Mouse (Mus musculus) mesoderm, embryonic 11.5 days (tissue): ENCODE data around the gene Dlst.

Experiments
- DNase-seq: peaks from one replicate; pipeline ENCODE4 v3.0.0-alpha.2; 2012; ENCODE audit warnings: low read depth, low spot score

Dlst gene

GRCm38 (mm10) chr12:85150321-85151001, 39.8 kb downstream of the Dlst start:
- no peak for DNase-seq

GRCm38 (mm10) chr12:85151002-85151774, 40.6 kb downstream of the Dlst start, which contains the start of gene Rps6kl1:
Gene Rps6kl1, minus strand, starts transcription at chr12:85151264.
- DNase-seq = peak; percentile 42

- DNase-seq = no peak
Measured at GRCm38 (mm10) chr12:85153011-85153410, 42.4 kb downstream of the Dlst start.

GRCm38 (mm10) chr12:85156324-85156723, 45.7 kb downstream of the Dlst start:
- DNase-seq = peak; percentile 51

GRCm38 (mm10) chr12:85157797-85158460, 47.3 kb downstream of the Dlst start:
- DNase-seq = no peak

GRCm38 (mm10) chr12:85158801-85159200, 48.2 kb downstream of the Dlst start:
- no peak for DNase-seq

- no peak for DNase-seq
Measured at GRCm38 (mm10) chr12:85159592-85159991, 49.0 kb downstream of the Dlst start.

GRCm38 (mm10) chr12:85164996-85165395, 54.4 kb downstream of the Dlst start:
- DNase-seq = no peak

- no peak for DNase-seq
Measured at GRCm38 (mm10) chr12:85166631-85167030, 56.0 kb downstream of the Dlst start.

- DNase-seq = peak; percentile 82
Measured at GRCm38 (mm10) chr12:85169117-85169858, 58.7 kb downstream of the Dlst start.

- no peak for DNase-seq
Measured at GRCm38 (mm10) chr12:85169877-85170276, 59.2 kb downstream of the Dlst start.

GRCm38 (mm10) chr12:85170284-85170947, 59.8 kb downstream of the Dlst start:
- DNase-seq = no peak

- DNase-seq = no peak
Measured at GRCm38 (mm10) chr12:85170948-85171307, 60.3 kb downstream of the Dlst start.

GRCm38 (mm10) chr12:85174016-85174415, 63.4 kb downstream of the Dlst start:
- DNase-seq = no peak

GRCm38 (mm10) chr12:85175087-85175675, 64.5 kb downstream of the Dlst start:
- DNase-seq = no peak

GRCm38 (mm10) chr12:85175926-85176845, 65.6 kb downstream of the Dlst start:
- peak; percentile 82 for DNase-seq

GRCm38 (mm10) chr12:85176846-85177523, 66.4 kb downstream of the Dlst start:
- DNase-seq = peak; percentile 58

- DNase-seq = no peak
Measured at GRCm38 (mm10) chr12:85177740-85178239, 67.2 kb downstream of the Dlst start, which contains the start of gene Pgf. Gene Pgf, minus strand, starts transcription at chr12:85177790.

- no peak for DNase-seq
Measured at GRCm38 (mm10) chr12:85178294-85178693, 67.7 kb downstream of the Dlst start.
